Mouse (Mus musculus) lung, postnatal 0 days (tissue): Measurements from ENCODE around the gene Ermp1.

Experiments
- CTCF ChIP-seq: IDR thresholded peaks from 2 replicates; pipeline ENCODE4 v1.5.1; 2016; ENCODE audit warnings: antibody characterized with exemption, mild to moderate bottlenecking
- EP300 ChIP-seq: IDR thresholded peaks from 2 replicates; pipeline ENCODE4 v1.6.1; 2016; ENCODE audit warnings: antibody characterized with exemption, mild to moderate bottlenecking, control low read depth

- no peak for TF ChIP-seq CTCF
- TF ChIP-seq EP300, result no peak
Observed at GRCm38 (mm10) chr19:29642211-29642610, 6.0 kb downstream of the Ermp1 start.
